Mouse (Mus musculus) thymus, adult 2 months (tissue): ENCODE results near the gene Efcab12. TPM values are rescaled to one million over a fixed set of nuclear protein-coding genes. Genes with fewer than 3 reads are reported as not detected.
"Not testable (repeated sequence)": the region's sequence is repeated elsewhere in the genome, so short reads cannot be mapped to it uniquely, and the experiment has no call there.

Experiments used
- DNase-seq: peaks from one replicate; pipeline ENCODE4 v3.0.0; 2021
- H3K27ac ChIP-seq: fragments of 200-500 bp; 2 replicates; pipeline ENCODE4 v1.5.1; 2012; ENCODE audit warnings: low read length, control low read depth; ENCODE audit not compliant: control insufficient read depth, insufficient read depth
- H3K27me3 ChIP-seq: fragments of 200-500 bp; 2 replicates; pipeline ENCODE4 v1.6.1; 2012; ENCODE audit warnings: mild to moderate bottlenecking, low read length, moderate library complexity, mixed read lengths; ENCODE audit not compliant: control insufficient read depth, insufficient read depth
- H3K36me3 ChIP-seq: fragments of 200-500 bp; 2 replicates; pipeline ENCODE4 v1.6.1; 2012; ENCODE audit warnings: mild to moderate bottlenecking, low read length, moderate library complexity; ENCODE audit not compliant: control insufficient read depth, insufficient read depth
- H3K4me1 ChIP-seq: fragments of 200-500 bp; replicated peaks from 2 replicates; pipeline ENCODE4 v1.6.1; 2012; ENCODE audit warnings: low read length; ENCODE audit not compliant: control insufficient read depth, insufficient read depth
- H3K4me3 ChIP-seq: fragments of 200-500 bp; 2 replicates; pipeline ENCODE4 v1.5.1; 2012; ENCODE audit warnings: mild to moderate bottlenecking, low read length, control low read depth, moderate library complexity; ENCODE audit not compliant: control insufficient read depth, insufficient read depth
- CTCF ChIP-seq: fragments of 200-500 bp; IDR thresholded peaks from 2 replicates; pipeline ENCODE4 v1.5.1; 2012; ENCODE audit warnings: mild to moderate bottlenecking, control low read depth, low read length, moderate library complexity, borderline replicate concordance; ENCODE audit not compliant: control insufficient read depth, poor library complexity, insufficient read depth; ENCODE audit errors: extremely low read depth
- POLR2A ChIP-seq: fragments of 200-500 bp; IDR thresholded peaks from 2 replicates; pipeline ENCODE4 v1.6.1; 2012; ENCODE audit warnings: mild to moderate bottlenecking, low read length, control low read depth, moderate library complexity; ENCODE audit not compliant: control insufficient read depth, poor library complexity, insufficient read depth; ENCODE audit errors: extremely low read depth
- WGBS: fragments of 180-500 bp; shearing (Covaris S2); methylation state at CpG from one replicate; pipeline ENCODE4 v1.1.7; 2018; 5-methylcytosine and 5-hydroxymethylcytosine counted together
- polyA plus RNA-seq: library from polyadenylated mRNA; depleted of rRNA; stranded (reverse); fragments of >200 nt; gene quantifications from 2 replicates; pipeline ENCODE4 v1.2.3, GENCODE M21; 2012; rRNA removed

Efcab12 gene
- 0.33 and 0.46 TPM in 2 replicates for polyA plus RNA-seq

GRCm38 (mm10) chr6:115838161-115838597, at the start of gene Efcab12:
TSS of gene Efcab12 (minus strand) at chr6:115838412.
- peak within 1 kb of the TSS; percentile 25; the same call in 1 of the 2 replicates for H3K27ac ChIP-seq
- TF ChIP-seq POLR2A (no peak), CTCF (no peak)
- peak; percentile 72 for DNase-seq
- no peaks in the 10 kb centered on the region for H3K27me3 ChIP-seq
- WGBS = 15% methylated on average over 19 of the region's 19 CpGs
- peak within 1 kb of the TSS; percentile 38 for H3K4me3 ChIP-seq
- H3K36me3 ChIP-seq = peaks cover 4% of the 10 kb centered on the region; the same call in 1 of the 2 replicates
- H3K4me1 ChIP-seq = peaks cover 10% of the 10 kb centered on the region

DNA sequence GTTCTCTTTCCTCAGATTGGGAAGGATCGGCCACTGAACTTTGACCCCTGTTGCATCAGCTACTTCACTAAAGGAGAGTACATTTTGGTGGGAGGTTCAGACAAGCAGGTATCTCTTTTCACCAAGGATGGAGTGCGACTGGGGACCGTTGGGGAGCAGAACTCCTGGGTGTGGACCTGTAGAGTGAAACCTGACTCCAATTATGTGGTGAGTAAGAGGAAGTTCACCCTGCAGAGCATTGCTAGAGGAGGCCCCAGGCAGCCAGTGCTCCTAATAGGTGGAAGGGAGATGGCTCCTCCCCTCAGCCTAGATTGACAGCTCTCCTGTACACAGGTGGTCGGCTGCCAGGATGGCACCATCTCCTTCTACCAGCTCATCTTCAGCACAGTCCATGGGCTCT, 48.7 kb upstream of the Efcab12 start:
- Histone ChIP-seq H3K27ac (no peak overlapping the region), H3K27me3 (no peaks in the 10 kb centered on the region), H3K4me3 (no peak overlapping the region), H3K4me1 (peaks cover 8% of the 10 kb centered on the region), H3K36me3 (no peaks in the 10 kb centered on the region)
- WGBS = 40% methylated on average over 4 of the region's 4 CpGs
- TF ChIP-seq POLR2A (no peak), CTCF (no peak)
- DNase-seq = no peak

- Histone ChIP-seq H3K36me3 (no peaks in the 10 kb centered on the region), H3K27me3 (no peaks in the 10 kb centered on the region), H3K27ac (no peak overlapping the region), H3K4me1 (peaks cover 8% of the 10 kb centered on the region), H3K4me3 (no peak overlapping the region)
- TF ChIP-seq POLR2A = no peak
- DNase-seq = no peak
Measured at GRCm38 (mm10) chr6:115884018-115884417, 45.8 kb upstream of the Efcab12 start.

- Histone ChIP-seq H3K4me3 (no peak overlapping the region), H3K36me3 (no peaks in the 10 kb centered on the region), H3K27me3 (no peaks in the 10 kb centered on the region), H3K4me1 (no peaks in the 10 kb centered on the region), H3K27ac (no peak overlapping the region)
- no peak for TF ChIP-seq CTCF
- TF ChIP-seq POLR2A = no peak
- DNase-seq = no peak
- 92% methylated on average over 8 of the region's 8 CpGs for WGBS
Measured at GRCm38 (mm10) chr6:115880751-115881150, 42.5 kb upstream of the Efcab12 start.

DNA sequence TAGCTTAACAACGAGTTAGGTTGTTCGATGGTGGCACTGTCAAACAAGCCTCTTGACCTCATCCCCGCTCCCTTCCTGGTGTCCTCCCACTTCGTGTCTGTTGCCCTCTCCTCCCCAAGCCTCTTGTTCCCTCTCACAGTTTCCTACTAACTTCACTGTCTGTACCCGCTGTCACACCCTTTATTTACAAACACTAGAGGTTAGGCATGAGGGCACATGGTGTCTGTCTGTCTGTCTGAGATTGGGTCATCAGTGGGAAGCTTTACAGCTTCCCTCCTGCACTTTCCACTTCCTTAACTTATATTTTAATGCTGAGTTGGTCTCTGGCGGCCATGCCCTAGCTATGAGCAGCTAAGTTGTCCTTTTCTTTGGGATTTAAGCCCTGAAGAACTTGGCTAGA, 41.5 kb upstream of the Efcab12 start:
- H3K36me3 ChIP-seq = no peaks in the 10 kb centered on the region
- H3K4me1 ChIP-seq = no peaks in the 10 kb centered on the region
- no peak overlapping the region for H3K27ac ChIP-seq
- DNase-seq = no peak
- TF ChIP-seq POLR2A = no peak
- no peak for TF ChIP-seq CTCF
- no peaks in the 10 kb centered on the region for H3K27me3 ChIP-seq
- 90% methylated on average over 6 of the region's 6 CpGs for WGBS
- H3K4me3 ChIP-seq = no peak overlapping the region

DNA sequence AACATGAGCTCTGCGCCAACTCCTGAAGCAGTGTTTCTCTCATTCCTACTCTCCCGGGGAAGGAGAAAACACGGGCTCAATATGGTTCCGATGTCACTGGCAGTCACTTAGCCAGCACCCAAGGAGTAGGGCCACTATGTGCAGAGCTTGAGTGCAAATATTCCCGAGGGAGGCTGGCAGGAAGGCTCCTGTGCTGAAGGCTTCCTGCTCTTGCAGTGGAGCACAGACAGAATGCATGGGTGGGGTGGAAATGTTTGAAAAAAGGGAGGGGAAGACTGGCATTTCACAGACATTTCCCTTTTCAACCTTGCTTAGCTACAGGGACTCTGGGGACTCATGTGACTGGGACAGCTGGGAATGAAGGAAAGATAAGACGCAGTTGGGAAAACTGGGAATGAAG, 40.5 kb upstream of the Efcab12 start:
- H3K4me1 ChIP-seq = no peaks in the 10 kb centered on the region
- no peaks in the 10 kb centered on the region for H3K36me3 ChIP-seq
- H3K27me3 ChIP-seq = no peaks in the 10 kb centered on the region
- H3K4me3 ChIP-seq = no peak overlapping the region
- no peak overlapping the region for H3K27ac ChIP-seq
- DNase-seq = no peak
- TF ChIP-seq POLR2A (no peak), CTCF (no peak)
- WGBS = 89% methylated on average over 6 of the region's 6 CpGs

DNA sequence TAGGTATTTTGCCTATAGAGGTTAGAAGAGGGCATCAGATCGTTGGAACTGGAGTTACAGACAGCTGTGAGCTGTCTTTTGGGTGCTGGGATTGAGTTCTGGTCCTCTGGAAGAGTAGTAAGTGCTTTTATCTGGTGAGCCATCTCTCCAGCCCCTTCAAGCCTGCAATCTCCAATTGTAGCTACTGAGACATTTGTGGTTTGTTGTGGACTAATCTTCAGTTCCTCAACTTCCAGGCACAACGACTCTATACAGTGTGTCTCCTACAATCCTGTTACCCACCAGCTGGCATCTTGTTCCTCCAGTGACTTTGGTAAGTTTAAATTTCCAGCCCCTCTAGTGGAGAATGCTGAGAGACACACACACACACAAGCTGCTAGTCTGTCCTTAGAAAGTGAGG, 39.0 kb upstream of the Efcab12 start:
- no peaks in the 10 kb centered on the region for H3K4me1 ChIP-seq
- H3K27me3 ChIP-seq = no peaks in the 10 kb centered on the region
- no peaks in the 10 kb centered on the region for H3K36me3 ChIP-seq
- WGBS = 62% methylated on average over 2 of the region's 2 CpGs
- DNase-seq = no peak
- TF ChIP-seq POLR2A = no peak
- TF ChIP-seq CTCF = no peak
- no peak overlapping the region for H3K27ac ChIP-seq
- no peak overlapping the region for H3K4me3 ChIP-seq

- H3K4me1 ChIP-seq, H3K4me3 ChIP-seq, DNase-seq, H3K36me3 ChIP-seq, H3K27me3 ChIP-seq, H3K27ac ChIP-seq: not testable (repeated sequence)
- no CpG with 5 or more reads among the region's 3 CpGs for WGBS
Measured at GRCm38 (mm10) chr6:115871318-115871717, 33.1 kb upstream of the Efcab12 start.

DNA sequence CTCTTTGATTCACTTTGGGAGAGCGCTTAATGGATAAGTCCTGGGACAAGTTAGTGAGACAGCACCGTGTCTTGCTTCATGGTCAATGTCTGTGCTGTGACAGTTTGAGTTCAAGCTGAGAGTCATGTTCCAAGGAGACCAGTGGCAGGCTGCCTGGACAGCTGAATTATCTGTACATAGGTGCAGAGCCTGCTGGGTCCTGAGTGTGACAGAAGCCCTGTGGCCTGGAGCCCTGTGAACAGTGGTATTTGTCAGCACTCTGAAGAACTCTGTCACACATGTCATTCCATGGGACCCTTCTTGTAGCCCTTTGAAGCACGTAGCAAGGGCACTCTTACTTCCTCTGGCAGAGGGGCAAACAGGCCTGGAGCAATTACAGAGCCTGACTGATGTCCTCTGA, 28.9 kb upstream of the Efcab12 start:
- H3K27me3 ChIP-seq, DNase-seq, H3K4me1 ChIP-seq, H3K27ac ChIP-seq, H3K36me3 ChIP-seq, H3K4me3 ChIP-seq: not testable (repeated sequence)
- WGBS = no CpG with 5 or more reads among the region's 3 CpGs
